Mouse (Mus musculus): ENCODE results near the gene 5830473C10Rik.

DNA sequence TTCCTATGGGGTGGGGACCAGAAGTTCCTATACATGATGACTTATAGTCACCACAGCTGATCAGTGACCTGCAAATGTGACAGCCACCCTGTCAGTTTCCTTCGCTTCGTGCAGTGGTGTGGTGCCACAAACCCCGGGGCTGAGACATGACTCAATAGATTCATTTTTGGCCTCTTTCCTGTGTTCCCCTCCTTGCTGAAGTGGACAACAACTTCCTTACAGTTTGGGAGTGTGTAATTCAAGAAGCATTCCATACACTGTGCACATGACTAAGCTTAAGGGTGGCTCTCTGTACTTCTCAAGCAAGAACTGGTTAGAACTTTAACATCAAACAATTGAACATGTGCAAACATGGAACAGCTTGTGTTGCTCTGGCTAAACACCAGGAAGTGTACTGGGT lies 50.5 kb downstream of the 5830473C10Rik start:
- no peak for TF ChIP-seq CTCF (IDR thresholded peaks at IDR 0.05; ENCODE audit: low read depth)
- TF ChIP-seq EP300 (optimal IDR thresholded peaks at IDR 0.05), result no peak
